Mouse (Mus musculus): Measurements from ENCODE around the gene Tmc2. TPM values are rescaled to one million over a fixed set of nuclear protein-coding genes. Genes with fewer than 3 reads are reported as not detected.

Gene Tmc2
- polyA plus RNA-seq, 1 experiment from 2014 or later, result not detected

DNA sequence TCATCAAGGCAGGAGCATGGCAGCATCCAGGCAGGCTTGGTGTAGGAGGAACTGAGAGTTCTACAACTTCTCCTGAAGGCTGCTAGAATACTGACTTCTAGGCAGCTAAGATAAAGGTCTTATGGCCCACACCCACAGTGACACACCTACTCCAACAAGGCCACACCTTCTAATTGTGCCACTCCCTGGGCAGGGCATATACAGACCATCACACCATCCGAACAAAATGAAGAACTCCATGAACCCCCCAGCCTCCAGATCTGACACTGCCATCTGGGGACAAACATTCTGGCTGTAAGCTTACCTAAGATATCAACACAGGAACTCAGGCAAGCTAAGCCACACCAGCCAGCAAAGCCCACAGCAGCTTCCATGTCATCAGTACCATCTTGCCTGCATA is 70.5 kb downstream of the Tmc2 start:
- Histone ChIP-seq H3K9me3 (ENCODE audit: control insufficient read depth, low read length) (no peaks in the 10 kb centered on the region), H3K36me3 (ENCODE audit: control insufficient read depth, insufficient read depth, low read length) (no peaks in the 10 kb centered on the region), H3K27me3 (ENCODE audit: control insufficient read depth, insufficient read depth, low read length) (no peaks in the 10 kb centered on the region), H3K4me2 (replicated peaks; ENCODE audit: low read depth, low read length) (no peak overlapping the region), H3K4me3 (ENCODE audit: low read depth, low read length) (no peak overlapping the region), H3K4me1 (replicated peaks; ENCODE audit: control insufficient read depth, insufficient read depth, low read length) (no peaks in the 10 kb centered on the region), H3K9ac (ENCODE audit: low read depth, low read length) (no peak overlapping the region), H3K27ac (ENCODE audit: low read depth, low read length) (no peak overlapping the region)
- ATAC-seq (ENCODE audit: low FRiP score) (no peak), DNase-seq (ENCODE audit: low spot score) (no peak)
- WGBS, result 88% methylated on average over 1 of the region's 1 CpGs

DNA sequence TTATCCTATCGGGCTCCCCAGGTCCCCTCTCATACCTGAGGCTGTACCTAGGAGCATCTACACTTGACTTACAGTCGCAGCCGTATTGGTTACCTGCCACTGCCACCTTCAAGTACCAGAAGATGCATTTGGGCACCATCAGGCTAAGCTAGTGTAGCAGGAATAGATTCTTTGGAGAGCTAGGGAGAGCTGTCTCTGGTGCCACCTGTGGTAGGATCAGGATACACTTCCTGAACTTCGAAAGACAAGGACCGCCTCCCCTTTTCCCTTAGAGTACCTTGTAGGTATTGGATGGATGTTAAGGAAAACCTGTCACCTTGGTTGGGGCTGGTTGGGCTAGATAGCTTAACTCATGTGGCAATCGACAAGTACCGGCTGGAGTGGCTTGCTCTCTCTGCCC is 73.1 kb downstream of the Tmc2 start:
- no peaks in the 10 kb centered on the region for H3K9me3 ChIP-seq (ENCODE audit: control insufficient read depth, low read length)
- WGBS, result 72% methylated on average over 7 of the region's 7 CpGs
- no peak overlapping the region for H3K4me2 ChIP-seq (replicated peaks; ENCODE audit: low read depth, low read length)

DNA sequence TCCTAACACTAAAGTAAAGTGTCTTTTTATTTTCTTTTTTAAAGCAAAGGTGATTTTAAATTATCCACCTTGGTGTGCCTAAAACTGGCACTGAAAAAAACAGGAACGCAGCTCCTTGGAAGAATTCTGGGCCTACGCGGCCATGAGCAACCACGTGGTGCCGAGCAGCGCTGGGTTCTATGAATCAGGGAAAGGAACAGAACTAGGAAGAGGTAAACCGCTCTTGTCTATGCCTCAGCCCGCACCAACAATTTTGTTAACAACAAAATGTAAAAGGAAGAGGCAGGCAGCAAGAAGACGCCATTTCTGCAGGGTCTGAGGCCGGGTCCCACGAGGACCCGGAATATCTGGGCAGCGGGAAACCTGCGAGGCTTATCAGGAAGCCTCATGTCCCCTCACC is 78.7 kb downstream of the Tmc2 start:
- H3K27ac ChIP-seq (ENCODE audit: low read depth, low read length), result peak overlapping the region; percentile 89
- ATAC-seq (ENCODE audit: low FRiP score) (peak; percentile 39; the same call in 1 of the 2 replicates), DNase-seq (ENCODE audit: low spot score) (no peak)
- peak overlapping the region; percentile 94 for H3K4me3 ChIP-seq (ENCODE audit: low read depth, low read length)
- WGBS, result 2% methylated on average over 14 of the region's 14 CpGs
- H3K4me1 ChIP-seq (replicated peaks; ENCODE audit: control insufficient read depth, insufficient read depth, low read length), result peaks cover 3% of the 10 kb centered on the region; the same call in 1 of the 2 replicates
- H3K9ac ChIP-seq (ENCODE audit: low read depth, low read length), result peak overlapping the region; percentile 96
- no peaks in the 10 kb centered on the region for H3K9me3 ChIP-seq (ENCODE audit: control insufficient read depth, low read length)
- H3K36me3 ChIP-seq (ENCODE audit: control insufficient read depth, insufficient read depth, low read length), result peaks cover 13% of the 10 kb centered on the region; the same call in 1 of the 2 replicates
- no peaks in the 10 kb centered on the region for H3K27me3 ChIP-seq (ENCODE audit: control insufficient read depth, insufficient read depth, low read length)
- peak overlapping the region; percentile 87 for H3K4me2 ChIP-seq (replicated peaks; ENCODE audit: low read depth, low read length)

More for the DNA sequence above, 73.1 kb downstream of the Tmc2 start:
- H3K9ac ChIP-seq (ENCODE audit: low read depth, low read length), result no peak overlapping the region
- no peak for ATAC-seq (ENCODE audit: low FRiP score)
- H3K4me1 ChIP-seq (replicated peaks; ENCODE audit: control insufficient read depth, insufficient read depth, low read length), result no peaks in the 10 kb centered on the region
- no peaks in the 10 kb centered on the region for H3K36me3 ChIP-seq (ENCODE audit: control insufficient read depth, insufficient read depth, low read length)
- no peak overlapping the region for H3K4me3 ChIP-seq (ENCODE audit: low read depth, low read length)
- no peaks in the 10 kb centered on the region for H3K27me3 ChIP-seq (ENCODE audit: control insufficient read depth, insufficient read depth, low read length)
- DNase-seq (ENCODE audit: low spot score), result no peak
- H3K27ac ChIP-seq (ENCODE audit: low read depth, low read length), result no peak overlapping the region

DNA sequence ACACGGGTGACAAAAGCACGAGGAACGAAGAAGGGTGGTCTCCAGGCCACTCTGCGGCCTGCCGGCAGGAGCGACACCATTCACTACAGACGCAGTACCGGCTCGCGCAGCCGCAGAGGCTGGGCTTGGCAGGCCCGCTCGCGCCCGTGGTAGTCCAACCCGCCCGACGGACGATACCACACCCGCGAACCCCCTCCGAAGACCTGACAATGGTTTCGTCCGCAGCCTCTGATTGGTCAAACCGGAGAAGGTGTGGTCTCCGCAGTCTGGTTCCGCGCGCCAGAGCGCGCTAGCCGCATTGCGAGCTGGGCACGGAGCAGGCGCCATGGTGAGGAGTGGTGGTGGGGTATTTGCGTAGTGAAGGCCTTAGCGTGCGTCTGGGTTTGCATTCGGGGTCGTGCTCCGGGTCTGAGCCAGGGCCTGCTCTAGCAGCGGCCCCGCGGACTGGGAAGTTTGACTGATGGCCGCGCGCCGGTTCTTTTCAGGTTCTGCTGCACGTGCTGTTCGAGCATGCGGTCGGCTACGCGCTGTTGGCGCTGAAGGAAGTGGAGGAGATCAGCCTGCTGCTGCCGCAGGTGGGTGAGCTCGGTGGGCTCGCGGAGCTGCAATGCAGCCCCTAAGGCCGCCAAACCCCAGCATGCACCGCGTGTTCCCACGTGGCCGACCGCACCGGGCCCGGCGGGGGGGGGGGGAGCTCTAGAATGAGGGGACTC is 79.3 kb downstream of the Tmc2 start, which contains the start of gene Nop56:
Gene Nop56 (plus strand): TSS at position 282 of the 713 bp plus-strand sequence.
- peak within 1 kb of the TSS; percentile 87 for H3K4me2 ChIP-seq (replicated peaks; ENCODE audit: low read depth, low read length)

DNA sequence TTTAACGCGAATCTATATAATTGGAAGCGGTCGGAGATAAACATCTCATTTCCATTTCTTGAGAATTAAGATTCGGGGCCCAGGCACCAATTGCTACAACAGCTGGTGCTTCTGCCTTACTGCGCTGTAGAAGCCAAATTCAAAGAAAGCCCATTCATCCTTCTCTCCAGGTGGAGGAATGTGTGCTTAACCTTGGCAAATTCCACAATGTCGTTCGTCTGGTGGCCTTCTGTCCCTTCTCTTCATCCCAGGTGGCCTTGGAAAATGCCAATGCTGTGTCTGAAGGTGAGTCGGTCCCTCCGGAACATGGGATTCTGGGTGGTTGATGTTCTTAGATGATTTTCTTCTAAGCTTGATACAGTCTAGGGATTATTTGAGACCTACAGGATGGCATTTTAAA is 79.9 kb downstream of the Tmc2 start:
- peak overlapping the region; percentile 89 for H3K27ac ChIP-seq (ENCODE audit: low read depth, low read length)
- peak overlapping the region; percentile 87 for H3K4me2 ChIP-seq (replicated peaks; ENCODE audit: low read depth, low read length)
- H3K9me3 ChIP-seq (ENCODE audit: control insufficient read depth, low read length), result no peaks in the 10 kb centered on the region
- H3K4me3 ChIP-seq (ENCODE audit: low read depth, low read length), result peak overlapping the region; percentile 94
- peak overlapping the region; percentile 96 for H3K9ac ChIP-seq (ENCODE audit: low read depth, low read length)
- H3K4me1 ChIP-seq (replicated peaks; ENCODE audit: control insufficient read depth, insufficient read depth, low read length), result peaks cover 3% of the 10 kb centered on the region; the same call in 1 of the 2 replicates
- no peaks in the 10 kb centered on the region for H3K27me3 ChIP-seq (ENCODE audit: control insufficient read depth, insufficient read depth, low read length)
- H3K36me3 ChIP-seq (ENCODE audit: control insufficient read depth, insufficient read depth, low read length), result peaks cover 13% of the 10 kb centered on the region; the same call in 1 of the 2 replicates
- ATAC-seq (ENCODE audit: low FRiP score), result no peak
- 3% methylated on average over 10 of the region's 10 CpGs for WGBS
- DNase-seq (ENCODE audit: low spot score), result no peak

More for the DNA sequence above, 79.3 kb downstream of the Tmc2 start, which contains the start of gene Nop56:
- peak; percentile 99 for DNase-seq (ENCODE audit: low spot score)
- H3K9ac ChIP-seq (ENCODE audit: low read depth, low read length), result peak within 1 kb of the TSS; percentile 96
- H3K4me3 ChIP-seq (ENCODE audit: low read depth, low read length), result peak within 1 kb of the TSS; percentile 94
- no peaks in the 10 kb centered on the region for H3K9me3 ChIP-seq (ENCODE audit: control insufficient read depth, low read length)
- WGBS, result 1% methylated on average over 67 of the region's 68 CpGs
- no peaks in the 10 kb centered on the region for H3K27me3 ChIP-seq (ENCODE audit: control insufficient read depth, insufficient read depth, low read length)
- peaks cover 3% of the 10 kb centered on the region; the same call in 1 of the 2 replicates for H3K4me1 ChIP-seq (replicated peaks; ENCODE audit: control insufficient read depth, insufficient read depth, low read length)
- peak; percentile 97 for ATAC-seq (ENCODE audit: low FRiP score)
- H3K27ac ChIP-seq (ENCODE audit: low read depth, low read length), result peak within 1 kb of the TSS; percentile 89
- H3K36me3 ChIP-seq (ENCODE audit: control insufficient read depth, insufficient read depth, low read length), result peaks cover 13% of the 10 kb centered on the region; the same call in 1 of the 2 replicates

DNA sequence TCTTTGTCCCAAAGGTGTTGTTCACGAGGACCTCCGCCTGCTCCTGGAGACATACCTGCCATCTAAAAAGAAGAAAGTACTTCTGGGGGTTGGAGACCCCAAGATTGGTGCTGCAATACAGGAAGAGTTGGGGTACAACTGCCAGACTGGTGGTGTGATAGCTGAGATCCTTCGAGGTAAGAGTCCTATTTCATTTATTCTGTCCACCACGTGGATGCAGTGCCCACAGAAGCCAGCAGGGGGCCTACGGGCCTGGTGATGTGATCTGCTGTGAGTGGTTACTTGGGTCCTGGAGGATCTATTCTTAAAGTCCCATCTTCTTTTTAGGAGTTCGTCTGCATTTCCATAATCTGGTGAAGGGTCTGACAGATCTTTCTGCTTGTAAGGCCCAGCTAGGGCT is 80.7 kb downstream of the Tmc2 start:
- Histone ChIP-seq H3K4me1 (replicated peaks; ENCODE audit: control insufficient read depth, insufficient read depth, low read length) (peaks cover 3% of the 10 kb centered on the region; the same call in 1 of the 2 replicates), H3K4me3 (ENCODE audit: low read depth, low read length) (peak overlapping the region; percentile 94), H3K9me3 (ENCODE audit: control insufficient read depth, low read length) (no peaks in the 10 kb centered on the region), H3K27me3 (ENCODE audit: control insufficient read depth, insufficient read depth, low read length) (no peaks in the 10 kb centered on the region), H3K27ac (ENCODE audit: low read depth, low read length) (no peak overlapping the region), H3K36me3 (ENCODE audit: control insufficient read depth, insufficient read depth, low read length) (peaks cover 16% of the 10 kb centered on the region; the same call in 1 of the 2 replicates), H3K4me2 (replicated peaks; ENCODE audit: low read depth, low read length) (peak overlapping the region; percentile 87), H3K9ac (ENCODE audit: low read depth, low read length) (no peak overlapping the region)
- peak; percentile 86 for DNase-seq (ENCODE audit: low spot score)
- ATAC-seq (ENCODE audit: low FRiP score), result no peak
- 51% methylated on average over 6 of the region's 6 CpGs for WGBS

DNA sequence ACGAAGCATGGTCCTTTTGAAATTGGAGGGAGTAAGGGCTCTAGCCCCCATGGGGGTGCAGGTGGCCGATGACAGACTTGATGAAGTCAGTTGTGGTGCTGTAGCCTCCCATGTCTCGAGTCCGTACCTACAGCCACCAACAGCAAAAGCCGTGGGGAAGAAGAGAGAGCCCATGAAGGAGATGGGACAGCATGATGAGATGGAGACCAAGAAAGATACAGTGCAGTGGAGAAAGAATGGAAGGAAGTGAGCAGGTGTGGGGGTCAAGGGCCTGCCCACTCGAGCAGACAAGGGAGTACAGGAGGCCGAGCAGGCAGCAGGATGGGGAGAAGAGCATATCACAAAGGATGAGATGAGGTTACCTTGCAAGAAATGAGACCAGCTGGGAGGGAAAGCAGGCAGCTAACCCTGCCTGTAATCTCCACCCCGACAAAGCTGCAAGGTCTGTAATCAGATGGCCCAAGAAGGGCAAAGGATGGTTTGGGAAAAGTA is 84.7 kb downstream of the Tmc2 start:
- WGBS, result 45% methylated on average over 8 of the region's 8 CpGs
- H3K36me3 ChIP-seq (ENCODE audit: control insufficient read depth, insufficient read depth, low read length), result peaks cover 16% of the 10 kb centered on the region; the same call in 1 of the 2 replicates
- H3K9me3 ChIP-seq (ENCODE audit: control insufficient read depth, low read length), result no peaks in the 10 kb centered on the region
- DNase-seq (ENCODE audit: low spot score) (no peak), ATAC-seq (ENCODE audit: low FRiP score) (no peak)
- H3K27me3 ChIP-seq (ENCODE audit: control insufficient read depth, insufficient read depth, low read length), result no peaks in the 10 kb centered on the region
- peaks cover 3% of the 10 kb centered on the region; the same call in 1 of the 2 replicates for H3K4me1 ChIP-seq (replicated peaks; ENCODE audit: control insufficient read depth, insufficient read depth, low read length)
- no peak overlapping the region for H3K4me2 ChIP-seq (replicated peaks; ENCODE audit: low read depth, low read length)
- no peak overlapping the region for H3K9ac ChIP-seq (ENCODE audit: low read depth, low read length)
- H3K27ac ChIP-seq (ENCODE audit: low read depth, low read length), result no peak overlapping the region
- H3K4me3 ChIP-seq (ENCODE audit: low read depth, low read length), result no peak overlapping the region

DNA sequence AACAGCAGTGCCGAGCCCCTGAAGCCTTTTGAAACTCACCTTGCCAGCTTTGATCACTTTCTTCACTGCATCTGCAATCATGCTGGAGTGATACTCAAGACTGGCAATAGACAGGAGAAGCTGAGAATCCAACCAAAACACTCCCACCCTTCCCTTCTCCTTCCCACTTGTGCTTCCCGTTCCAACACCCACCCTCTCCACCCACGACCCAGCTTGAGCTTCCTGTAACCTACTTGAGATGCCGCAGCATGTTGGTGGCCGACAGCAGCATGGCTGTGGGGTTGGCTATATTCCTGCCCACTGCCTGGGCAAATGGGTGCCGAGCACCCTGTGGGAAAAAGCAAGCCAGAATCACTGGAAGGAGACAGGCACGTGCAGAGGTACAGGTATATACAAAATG is 85.2 kb downstream of the Tmc2 start:
- Histone ChIP-seq H3K9ac (ENCODE audit: low read depth, low read length) (no peak overlapping the region), H3K4me3 (ENCODE audit: low read depth, low read length) (no peak overlapping the region), H3K36me3 (ENCODE audit: control insufficient read depth, insufficient read depth, low read length) (peaks cover 16% of the 10 kb centered on the region; the same call in 1 of the 2 replicates), H3K4me1 (replicated peaks; ENCODE audit: control insufficient read depth, insufficient read depth, low read length) (peaks cover 3% of the 10 kb centered on the region; the same call in 1 of the 2 replicates), H3K27ac (ENCODE audit: low read depth, low read length) (no peak overlapping the region), H3K4me2 (replicated peaks; ENCODE audit: low read depth, low read length) (no peak overlapping the region), H3K27me3 (ENCODE audit: control insufficient read depth, insufficient read depth, low read length) (no peaks in the 10 kb centered on the region), H3K9me3 (ENCODE audit: control insufficient read depth, low read length) (no peaks in the 10 kb centered on the region)
- ATAC-seq (ENCODE audit: low FRiP score) (no peak), DNase-seq (ENCODE audit: low spot score) (no peak)
- WGBS, result 67% methylated on average over 7 of the region's 7 CpGs

Data from hindbrain, embryonic 11.5 days (tissue).